Mouse (Mus musculus): ENCODE data around the gene Gm21292.
"Not testable (repeated sequence)": the region's sequence is repeated elsewhere in the genome, so short reads cannot be mapped to it uniquely, and the experiment has no call there.

Gene Gm21292

DNA sequence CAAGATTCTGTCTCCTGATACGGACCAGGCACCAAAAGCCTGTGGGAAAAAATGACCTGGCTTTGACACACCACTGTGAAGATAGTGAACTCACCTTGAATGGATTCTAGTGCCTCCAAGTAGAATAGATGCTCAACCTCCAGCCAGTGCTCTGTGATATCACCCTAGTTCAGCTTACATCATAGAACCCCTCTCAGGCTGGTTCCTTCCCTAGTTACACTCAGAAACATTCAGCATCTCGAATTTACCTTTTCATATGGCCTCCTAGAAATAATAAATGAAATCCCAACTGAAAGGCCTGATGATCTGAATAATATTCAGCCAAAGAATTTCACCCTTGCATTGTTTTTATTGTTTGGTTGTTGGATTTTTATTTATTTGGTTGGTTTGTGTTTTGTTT lies at the start of gene Gm21292:
Gene Gm21292, minus strand, starts transcription at position 101 of the 400 bp plus-strand sequence.
- not testable (repeated sequence) for DNase-seq (ENCODE audit: low spot score)
